Mouse (Mus musculus): ENCODE measurements around the gene Mogat2. TPM values are rescaled to one million over a fixed set of nuclear protein-coding genes. Genes with fewer than 3 reads are reported as not detected.
A peak's percentile ranks its signal among the peaks of the same experiment; 100 is the strongest.

Mogat2 gene
- 0.92 and 2.2 TPM in 2 replicates for polyA plus RNA-seq (2014; fragmentation: Nextera tagmentation; extraction: Ambion mirVana)

DNA sequence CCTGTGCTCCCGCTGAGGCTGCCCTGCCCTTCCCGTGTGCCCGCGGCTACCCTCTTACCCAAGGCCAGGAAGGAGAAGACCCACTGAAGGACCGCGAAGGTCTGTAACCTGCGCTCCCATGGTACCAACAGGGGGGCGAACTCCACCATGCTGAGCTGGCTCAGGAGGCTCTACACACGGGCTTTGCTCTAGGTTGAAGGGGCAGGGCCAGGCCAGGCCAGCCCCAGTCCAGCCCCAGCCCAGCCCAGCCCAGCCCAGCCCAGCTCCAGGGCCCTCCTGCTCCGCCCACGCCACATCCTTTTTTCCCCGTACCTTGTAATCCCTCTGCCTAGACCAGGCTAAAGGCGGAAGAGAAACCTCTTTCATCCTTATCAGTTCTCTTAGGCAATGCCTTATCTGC lies at the start of gene Mogat2:
Gene Mogat2 (minus strand): TSS at position 203 of the 400 bp plus-strand sequence.
- no peak for ATAC-seq (ENCODE audit: low read depth)
- H3K4me2 ChIP-seq (ENCODE audit: low read depth, low read length) = no peak within 1 kb of the TSS
- no peaks in the 10 kb centered on the region for H3K27me3 ChIP-seq (ENCODE audit: control insufficient read depth, insufficient read depth, low read length)
- H3K9me3 ChIP-seq (ENCODE audit: control insufficient read depth, low read length) = no peaks in the 10 kb centered on the region
- H3K36me3 ChIP-seq (ENCODE audit: control insufficient read depth, insufficient read depth, low read length) = no peaks in the 10 kb centered on the region
- H3K4me3 ChIP-seq (ENCODE audit: low read depth, low read length) = no peak within 1 kb of the TSS
- WGBS = 10% methylated on average over 13 of the region's 13 CpGs
- H3K4me1 ChIP-seq (ENCODE audit: control insufficient read depth, insufficient read depth, low read length) = no peaks in the 10 kb centered on the region
- no peak within 1 kb of the TSS for H3K9ac ChIP-seq (replicated peaks; ENCODE audit: low read depth, low read length)
- no peak within 1 kb of the TSS for H3K27ac ChIP-seq (ENCODE audit: low read depth, low read length)

DNA sequence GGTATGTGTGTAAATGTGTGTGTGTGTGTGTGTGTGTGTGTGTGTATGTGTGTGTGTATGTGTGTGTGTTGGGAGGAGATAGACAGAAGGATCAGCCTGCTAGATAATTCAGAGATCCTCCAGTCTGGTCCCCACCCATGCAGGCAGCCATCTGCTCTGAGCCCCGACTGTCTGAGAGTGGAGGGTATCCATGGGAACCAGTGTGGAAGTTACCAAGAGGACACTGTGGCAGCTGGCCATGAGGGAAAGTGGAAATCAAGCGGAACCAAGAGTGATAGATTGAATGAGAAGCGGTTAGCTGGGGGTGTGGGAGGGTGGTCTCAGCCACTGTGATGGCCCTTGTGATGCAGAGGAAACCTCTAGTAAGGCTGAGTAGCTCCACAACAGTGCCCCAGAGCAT lies 48.9 kb upstream of the Mogat2 start:
- WGBS = 10% methylated on average over 3 of the region's 3 CpGs
- no peaks in the 10 kb centered on the region for H3K27me3 ChIP-seq (ENCODE audit: control insufficient read depth, insufficient read depth, low read length)
- H3K9ac ChIP-seq (replicated peaks; ENCODE audit: low read depth, low read length) = no peak overlapping the region
- H3K4me3 ChIP-seq (ENCODE audit: low read depth, low read length) = no peak overlapping the region
- no peaks in the 10 kb centered on the region for H3K9me3 ChIP-seq (ENCODE audit: control insufficient read depth, low read length)
- H3K36me3 ChIP-seq (ENCODE audit: control insufficient read depth, insufficient read depth, low read length) = no peaks in the 10 kb centered on the region; the same call in 1 of the 2 replicates
- peak; percentile 91 for ATAC-seq (ENCODE audit: low read depth)
- no peak overlapping the region for H3K4me2 ChIP-seq (ENCODE audit: low read depth, low read length)
- H3K27ac ChIP-seq (ENCODE audit: low read depth, low read length) = peak overlapping the region; percentile 44; the same call in 1 of the 2 replicates
- peaks cover 8% of the 10 kb centered on the region; the same call in 1 of the 2 replicates for H3K4me1 ChIP-seq (ENCODE audit: control insufficient read depth, insufficient read depth, low read length)

DNA sequence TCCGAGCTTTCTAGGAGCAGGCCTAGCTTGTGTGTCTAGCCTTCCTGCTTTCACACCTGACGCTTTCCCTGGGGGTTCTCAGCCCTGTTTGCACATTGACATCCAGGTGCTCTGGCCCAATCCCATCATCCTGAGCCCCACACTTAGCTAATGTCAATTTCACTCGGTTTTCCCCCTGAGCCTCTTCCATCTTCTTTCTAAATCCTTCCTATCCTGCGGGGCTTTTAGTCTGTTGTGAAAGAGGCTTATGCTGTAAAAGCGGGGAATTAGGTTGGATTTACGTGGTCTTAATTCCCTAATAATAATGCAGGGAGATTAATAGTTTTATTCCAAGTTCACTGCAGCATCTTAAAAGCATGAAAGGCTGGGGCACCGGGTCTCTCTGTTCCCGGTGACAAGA lies 41.2 kb upstream of the Mogat2 start:
- no peak overlapping the region for H3K4me2 ChIP-seq (ENCODE audit: low read depth, low read length)
- H3K9me3 ChIP-seq (ENCODE audit: control insufficient read depth, low read length) = no peaks in the 10 kb centered on the region
- no peak overlapping the region for H3K9ac ChIP-seq (replicated peaks; ENCODE audit: low read depth, low read length)
- H3K27me3 ChIP-seq (ENCODE audit: control insufficient read depth, insufficient read depth, low read length) = no peaks in the 10 kb centered on the region
- no peak for ATAC-seq (ENCODE audit: low read depth)
- peak overlapping the region; percentile 22; the same call in 1 of the 2 replicates for H3K27ac ChIP-seq (ENCODE audit: low read depth, low read length)
- WGBS = 57% methylated on average over 8 of the region's 8 CpGs
- H3K36me3 ChIP-seq (ENCODE audit: control insufficient read depth, insufficient read depth, low read length) = no peaks in the 10 kb centered on the region
- peaks cover 17% of the 10 kb centered on the region; the same call in 1 of the 2 replicates for H3K4me1 ChIP-seq (ENCODE audit: control insufficient read depth, insufficient read depth, low read length)
- no peak overlapping the region for H3K4me3 ChIP-seq (ENCODE audit: low read depth, low read length)

DNA sequence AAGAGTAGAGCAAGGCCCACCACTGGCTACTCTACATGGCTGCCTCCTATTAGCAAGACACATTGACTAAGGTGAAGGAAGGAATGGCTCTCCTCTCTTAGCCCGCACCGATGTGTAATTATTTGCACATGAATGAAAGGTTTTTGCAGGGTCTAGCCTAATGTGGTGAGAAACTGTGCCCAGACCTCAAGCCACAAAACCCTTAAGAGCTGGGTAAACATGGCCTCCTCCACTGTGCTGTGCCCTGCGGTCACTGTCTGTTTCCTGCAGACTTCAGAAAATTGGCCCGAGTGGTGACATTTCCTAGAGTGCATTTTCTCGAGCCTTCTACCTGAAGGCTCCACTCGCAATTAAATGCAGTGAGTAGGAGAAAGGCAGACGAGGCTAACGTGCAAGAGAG lies 39.9 kb upstream of the Mogat2 start:
- ATAC-seq (ENCODE audit: low read depth) = no peak
- Histone ChIP-seq H3K4me1 (ENCODE audit: control insufficient read depth, insufficient read depth, low read length) (peaks cover 27% of the 10 kb centered on the region), H3K27me3 (ENCODE audit: control insufficient read depth, insufficient read depth, low read length) (no peaks in the 10 kb centered on the region), H3K27ac (ENCODE audit: low read depth, low read length) (no peak overlapping the region), H3K4me3 (ENCODE audit: low read depth, low read length) (no peak overlapping the region), H3K4me2 (ENCODE audit: low read depth, low read length) (no peak overlapping the region), H3K36me3 (ENCODE audit: control insufficient read depth, insufficient read depth, low read length) (peaks cover 4% of the 10 kb centered on the region; the same call in 1 of the 2 replicates), H3K9ac (replicated peaks; ENCODE audit: low read depth, low read length) (no peak overlapping the region), H3K9me3 (ENCODE audit: control insufficient read depth, low read length) (no peaks in the 10 kb centered on the region)
- 87% methylated on average over 8 of the region's 8 CpGs for WGBS

DNA sequence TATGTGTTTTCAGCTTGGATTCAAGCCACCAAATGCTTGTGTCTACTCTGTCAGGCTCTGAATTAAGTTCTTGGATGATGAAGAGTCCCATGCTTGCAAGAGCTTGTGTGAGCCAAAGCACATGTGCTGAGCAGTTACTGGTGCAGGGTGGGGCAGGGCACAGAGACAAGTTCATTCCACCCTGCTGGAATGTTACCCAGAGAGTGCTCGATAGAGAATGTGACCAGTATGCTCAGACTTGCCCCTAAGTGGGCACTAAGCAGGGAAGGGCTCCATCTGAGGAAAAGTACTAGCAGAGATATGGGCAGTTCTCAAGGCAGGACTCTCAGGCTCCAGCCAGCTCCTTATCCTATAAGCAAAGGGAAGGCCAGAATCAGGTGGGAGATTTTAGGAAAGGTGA lies 38.3 kb upstream of the Mogat2 start:
- Histone ChIP-seq H3K36me3 (ENCODE audit: control insufficient read depth, insufficient read depth, low read length) (peaks cover 4% of the 10 kb centered on the region; the same call in 1 of the 2 replicates), H3K4me2 (ENCODE audit: low read depth, low read length) (no peak overlapping the region), H3K9ac (replicated peaks; ENCODE audit: low read depth, low read length) (no peak overlapping the region), H3K27ac (ENCODE audit: low read depth, low read length) (no peak overlapping the region), H3K9me3 (ENCODE audit: control insufficient read depth, low read length) (no peaks in the 10 kb centered on the region), H3K4me3 (ENCODE audit: low read depth, low read length) (no peak overlapping the region), H3K4me1 (ENCODE audit: control insufficient read depth, insufficient read depth, low read length) (peaks cover 34% of the 10 kb centered on the region), H3K27me3 (ENCODE audit: control insufficient read depth, insufficient read depth, low read length) (no peaks in the 10 kb centered on the region)
- 86% methylated on average over 1 of the region's 1 CpGs for WGBS
- ATAC-seq (ENCODE audit: low read depth) = no peak

DNA sequence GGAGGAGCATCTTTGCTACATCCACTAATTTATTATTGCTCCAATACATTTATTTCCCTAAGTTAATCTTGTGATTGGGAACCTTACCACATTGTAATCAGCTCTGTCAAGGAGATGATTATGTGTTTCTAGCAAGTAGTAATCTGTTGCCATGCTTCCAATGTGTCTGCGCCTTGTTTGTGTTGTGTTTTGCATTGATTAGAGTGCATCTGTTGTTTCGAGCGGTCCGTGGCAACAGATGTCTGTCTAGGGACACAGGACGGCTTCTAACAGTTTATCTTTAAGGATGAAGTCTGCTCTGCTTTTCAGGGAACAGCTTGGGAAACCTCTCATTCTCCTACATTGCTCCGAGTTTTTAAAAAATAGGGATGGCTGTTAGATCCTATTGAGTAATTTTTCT lies 36.7 kb upstream of the Mogat2 start:
- H3K4me3 ChIP-seq (ENCODE audit: low read depth, low read length) = no peak overlapping the region
- H3K4me1 ChIP-seq (ENCODE audit: control insufficient read depth, insufficient read depth, low read length) = peaks cover 48% of the 10 kb centered on the region
- 35% methylated on average over 6 of the region's 6 CpGs for WGBS
- no peaks in the 10 kb centered on the region for H3K27me3 ChIP-seq (ENCODE audit: control insufficient read depth, insufficient read depth, low read length)
- H3K4me2 ChIP-seq (ENCODE audit: low read depth, low read length) = no peak overlapping the region; the same call in 1 of the 2 replicates
- H3K36me3 ChIP-seq (ENCODE audit: control insufficient read depth, insufficient read depth, low read length) = peaks cover 4% of the 10 kb centered on the region; the same call in 1 of the 2 replicates
- H3K9me3 ChIP-seq (ENCODE audit: control insufficient read depth, low read length) = no peaks in the 10 kb centered on the region
- ATAC-seq (ENCODE audit: low read depth) = no peak
- H3K9ac ChIP-seq (replicated peaks; ENCODE audit: low read depth, low read length) = no peak overlapping the region
- H3K27ac ChIP-seq (ENCODE audit: low read depth, low read length) = no peak overlapping the region

DNA sequence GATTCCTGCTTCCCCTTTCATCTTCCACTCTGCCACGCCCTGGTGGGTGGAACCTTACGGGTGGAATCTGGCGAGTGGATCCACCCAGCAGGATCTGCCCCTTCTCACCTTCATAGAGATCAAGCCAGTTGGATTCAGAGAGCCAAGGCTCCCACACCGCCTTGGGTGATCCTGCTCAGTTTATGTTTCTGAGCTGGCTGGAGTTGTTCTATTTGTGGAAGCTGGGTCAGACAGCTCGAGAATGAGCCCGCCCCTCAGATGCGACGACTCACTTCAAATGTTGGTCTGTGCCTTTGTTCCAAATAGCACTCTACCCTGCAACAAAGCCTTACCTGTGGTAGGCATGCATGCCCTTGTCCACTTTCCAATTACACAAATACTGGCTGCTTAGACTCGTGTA lies 33.2 kb upstream of the Mogat2 start:
- Histone ChIP-seq H3K27ac (ENCODE audit: low read depth, low read length) (peak overlapping the region; percentile 46), H3K27me3 (ENCODE audit: control insufficient read depth, insufficient read depth, low read length) (no peaks in the 10 kb centered on the region), H3K9me3 (ENCODE audit: control insufficient read depth, low read length) (no peaks in the 10 kb centered on the region), H3K4me3 (ENCODE audit: low read depth, low read length) (peak overlapping the region; percentile 92), H3K4me1 (ENCODE audit: control insufficient read depth, insufficient read depth, low read length) (peaks cover 44% of the 10 kb centered on the region), H3K36me3 (ENCODE audit: control insufficient read depth, insufficient read depth, low read length) (peaks cover 4% of the 10 kb centered on the region; the same call in 1 of the 2 replicates), H3K9ac (replicated peaks; ENCODE audit: low read depth, low read length) (peak overlapping the region; percentile 85), H3K4me2 (ENCODE audit: low read depth, low read length) (peak overlapping the region; percentile 99)
- WGBS = 34% methylated on average over 9 of the region's 9 CpGs
- ATAC-seq (ENCODE audit: low read depth) = no peak

DNA sequence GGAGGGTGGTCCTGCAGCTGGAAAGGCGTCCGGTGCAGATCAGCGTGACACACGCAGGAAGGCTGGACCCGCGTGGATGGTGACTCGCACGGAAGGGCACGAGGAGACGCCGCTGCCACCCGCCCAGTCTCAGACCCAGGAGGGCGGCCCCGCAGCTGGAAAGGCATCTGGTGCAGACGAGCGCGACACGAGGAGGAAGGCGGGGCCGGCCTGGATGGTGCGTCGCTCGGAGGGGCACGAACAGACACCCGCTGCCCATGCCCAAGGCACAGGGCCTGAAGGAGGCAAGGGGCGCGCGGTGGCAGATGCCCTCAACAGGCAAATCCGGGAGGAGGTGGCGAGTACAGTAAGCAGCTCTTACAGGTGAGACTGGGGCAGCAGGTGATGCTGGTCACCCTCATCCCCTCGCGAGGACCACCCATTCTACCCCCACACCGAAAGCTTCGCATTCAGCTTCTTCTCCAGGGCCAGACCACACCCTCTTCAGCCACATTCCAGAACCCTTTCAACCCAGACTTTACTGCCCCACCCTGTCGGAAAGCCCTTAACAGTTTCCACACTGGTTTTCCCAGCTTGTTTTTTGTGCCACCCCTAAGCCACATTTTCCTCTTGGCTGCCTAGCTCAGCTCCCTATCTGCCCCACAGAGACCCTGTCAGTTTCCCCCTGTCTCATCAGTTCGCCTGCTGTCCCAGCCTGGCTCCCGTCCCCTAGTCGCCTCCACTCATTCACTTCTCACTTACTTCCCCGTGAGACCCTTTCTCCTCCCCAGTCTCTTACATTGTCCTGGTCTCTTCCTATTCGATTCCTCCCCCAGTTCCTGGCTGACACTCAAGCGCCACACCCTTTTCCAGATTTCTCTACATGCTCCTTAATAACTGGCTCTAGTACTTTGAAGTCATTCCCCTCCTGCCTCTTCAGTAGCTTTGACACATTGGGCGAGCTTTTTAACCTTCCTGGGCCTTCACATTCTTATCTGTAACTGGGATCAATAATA lies 30.8 kb upstream of the Mogat2 start:
- Histone ChIP-seq H3K4me3 (ENCODE audit: low read depth, low read length) (peak overlapping the region; percentile 92), H3K9me3 (ENCODE audit: control insufficient read depth, low read length) (no peaks in the 10 kb centered on the region), H3K36me3 (ENCODE audit: control insufficient read depth, insufficient read depth, low read length) (peaks cover 4% of the 10 kb centered on the region; the same call in 1 of the 2 replicates), H3K4me1 (ENCODE audit: control insufficient read depth, insufficient read depth, low read length) (peaks cover 38% of the 10 kb centered on the region), H3K4me2 (ENCODE audit: low read depth, low read length) (peak overlapping the region; percentile 99), H3K27me3 (ENCODE audit: control insufficient read depth, insufficient read depth, low read length) (no peaks in the 10 kb centered on the region), H3K27ac (ENCODE audit: low read depth, low read length) (0 out of 2 replicates have a peak overlapping the region, but pooled peaks have one; percentile 10), H3K9ac (replicated peaks; ENCODE audit: low read depth, low read length) (peak overlapping the region; percentile 85)
- ATAC-seq (ENCODE audit: low read depth) = peak; percentile 7; the same call in 1 of the 2 replicates
- 5% methylated on average over 42 of the region's 42 CpGs for WGBS

DNA sequence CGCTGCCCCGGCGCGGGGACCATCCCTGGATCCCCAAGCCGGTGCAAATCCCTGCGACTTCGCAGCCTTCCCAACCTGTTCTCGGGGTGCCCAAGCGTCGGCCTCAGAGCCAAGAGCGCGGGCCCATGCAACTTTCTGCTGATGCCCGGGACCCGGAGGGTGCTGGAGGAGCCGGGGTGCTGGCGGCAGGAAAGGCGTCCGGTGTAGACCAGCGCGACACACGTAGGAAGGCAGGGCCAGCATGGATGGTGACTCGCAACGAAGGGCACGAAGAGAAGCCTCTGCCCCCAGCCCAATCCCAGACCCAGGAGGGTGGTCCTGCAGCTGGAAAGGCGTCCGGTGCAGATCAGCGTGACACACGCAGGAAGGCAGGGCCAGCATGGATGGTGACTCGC lies 30.1 kb upstream of the Mogat2 start:
- H3K27ac ChIP-seq (ENCODE audit: low read depth, low read length) = peak overlapping the region; percentile 98
- H3K27me3 ChIP-seq (ENCODE audit: control insufficient read depth, insufficient read depth, low read length) = no peaks in the 10 kb centered on the region
- WGBS = under 1% methylated on average over 29 of the region's 29 CpGs
- H3K4me2 ChIP-seq (ENCODE audit: low read depth, low read length) = peak overlapping the region; percentile 99
- peak overlapping the region; percentile 92 for H3K4me3 ChIP-seq (ENCODE audit: low read depth, low read length)
- ATAC-seq (ENCODE audit: low read depth) = peak; percentile 23
- no peaks in the 10 kb centered on the region for H3K9me3 ChIP-seq (ENCODE audit: control insufficient read depth, low read length)
- H3K9ac ChIP-seq (replicated peaks; ENCODE audit: low read depth, low read length) = peak overlapping the region; percentile 85
- H3K36me3 ChIP-seq (ENCODE audit: control insufficient read depth, insufficient read depth, low read length) = peaks cover under 1% of the 10 kb centered on the region; the same call in 1 of the 2 replicates
- peaks cover 31% of the 10 kb centered on the region for H3K4me1 ChIP-seq (ENCODE audit: control insufficient read depth, insufficient read depth, low read length)

Data from neural tube, embryonic 14.5 days (tissue).